Mouse (Mus musculus) lung, postnatal 0 days (tissue): Measurements from ENCODE around the gene Gucy2c. TPM values are rescaled to one million over a fixed set of nuclear protein-coding genes. Genes with fewer than 3 reads are reported as not detected.

Experiments
- ATAC-seq: fragments of 200-750 bp; cut with Nextera tagmentation; 2 replicates; pipeline ENCODE4 v1.8.0; 2017; ENCODE audit warnings: moderate library complexity
- DNase-seq: peaks from one replicate; pipeline ENCODE4 v3.0.0-alpha.2; 2016; ENCODE audit warnings: low spot score
- H3K27ac ChIP-seq: fragments of 300-500 bp; sonication (generic); 2 replicates; pipeline ENCODE4 v1.5.1; 2014; ENCODE audit warnings: antibody characterized with exemption, mild to moderate bottlenecking, low read length, mixed read lengths
- H3K27me3 ChIP-seq: fragments of 300-500 bp; sonication (generic); replicated peaks from 2 replicates; pipeline ENCODE4 v1.6.1; 2014; ENCODE audit warnings: low read length, mixed read lengths; ENCODE audit not compliant: insufficient read depth
- H3K36me3 ChIP-seq: fragments of 300-500 bp; sonication (generic); 2 replicates; pipeline ENCODE4 v1.6.1; 2014; ENCODE audit warnings: low read length, mixed read lengths; ENCODE audit not compliant: insufficient read depth
- H3K4me1 ChIP-seq: fragments of 300-500 bp; sonication (generic); 2 replicates; pipeline ENCODE4 v1.6.1; 2014; ENCODE audit warnings: antibody characterized with exemption, low read depth, low read length, mixed read lengths; ENCODE audit not compliant: insufficient read depth
- H3K4me2 ChIP-seq: fragments of 300-500 bp; sonication (generic); replicated peaks from 2 replicates; pipeline ENCODE4 v1.6.1; 2014; ENCODE audit warnings: low read depth, mild to moderate bottlenecking, low read length, moderate library complexity, mixed read lengths
- H3K4me3 ChIP-seq: fragments of 300-500 bp; sonication (generic); 2 replicates; pipeline ENCODE4 v1.5.1; 2014; ENCODE audit warnings: low read depth, low read length
- H3K9ac ChIP-seq: fragments of 300-500 bp; sonication (generic); replicated peaks from 2 replicates; pipeline ENCODE4 v1.6.1; 2014; ENCODE audit warnings: low read depth, mild to moderate bottlenecking
- H3K9me3 ChIP-seq: fragments of 300-500 bp; sonication (generic); 2 replicates; pipeline ENCODE4 v1.6.1; 2016; ENCODE audit warnings: low read length, mixed read lengths
- CTCF ChIP-seq: IDR thresholded peaks from 2 replicates; pipeline ENCODE4 v1.5.1; 2016; ENCODE audit warnings: antibody characterized with exemption, mild to moderate bottlenecking
- EP300 ChIP-seq: IDR thresholded peaks from 2 replicates; pipeline ENCODE4 v1.6.1; 2016; ENCODE audit warnings: antibody characterized with exemption, mild to moderate bottlenecking, control low read depth
- WGBS: fragments of 180-500 bp; shearing (Covaris S2); extraction: QIAGEN DNeasy Blood & Tissue Kit; methylation state at CpG from one replicate; pipeline ENCODE4 v1.1.7; 2014; 5-methylcytosine and 5-hydroxymethylcytosine counted together
- polyA plus RNA-seq: library from polyadenylated mRNA; unstranded; fragments of >200 nt; fragmentation: Nextera tagmentation; extraction: Ambion mirVana; gene quantifications from 2 replicates; pipeline ENCODE4 v1.2.1, GENCODE M21; 2015

Gene Gucy2c
- polyA plus RNA-seq, 1 experiment from 2014 or later, result 0.11 TPM

DNA sequence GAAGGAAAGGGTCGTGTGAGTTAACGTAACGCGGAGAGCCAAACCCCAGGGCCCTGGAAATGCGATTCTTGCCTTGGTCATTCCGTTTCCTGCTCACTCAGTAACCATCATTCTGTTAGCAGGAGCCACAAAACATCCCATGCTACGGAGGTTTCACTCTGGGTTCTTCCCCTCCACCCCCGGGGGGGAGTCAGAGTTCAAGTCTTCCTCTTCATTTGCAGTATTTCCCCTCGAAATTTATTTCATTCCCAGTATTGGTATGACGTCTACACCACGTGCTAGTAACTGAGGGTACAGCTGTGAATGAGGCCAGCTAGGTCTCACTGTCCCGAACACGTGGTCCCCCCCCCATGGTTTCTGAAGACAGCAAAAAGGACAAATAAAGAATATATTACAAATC is 28.1 kb upstream of the Gucy2c start:
- WGBS, result 54% methylated on average over 13 of the region's 13 CpGs
- Histone ChIP-seq H3K4me1 (no peaks in the 10 kb centered on the region; the same call in 1 of the 2 replicates), H3K9ac (peak overlapping the region; percentile 70; the same call in 1 of the 2 replicates), H3K9me3 (no peaks in the 10 kb centered on the region), H3K27ac (peak overlapping the region; percentile 91), H3K36me3 (peaks cover 16% of the 10 kb centered on the region; the same call in 1 of the 2 replicates), H3K4me2 (peak overlapping the region; percentile 90), H3K27me3 (no peaks in the 10 kb centered on the region), H3K4me3 (peak overlapping the region; percentile 77)
- ATAC-seq, result no peak
- peak; percentile 35 for DNase-seq
- TF ChIP-seq EP300 (no peak), CTCF (no peak)

DNA sequence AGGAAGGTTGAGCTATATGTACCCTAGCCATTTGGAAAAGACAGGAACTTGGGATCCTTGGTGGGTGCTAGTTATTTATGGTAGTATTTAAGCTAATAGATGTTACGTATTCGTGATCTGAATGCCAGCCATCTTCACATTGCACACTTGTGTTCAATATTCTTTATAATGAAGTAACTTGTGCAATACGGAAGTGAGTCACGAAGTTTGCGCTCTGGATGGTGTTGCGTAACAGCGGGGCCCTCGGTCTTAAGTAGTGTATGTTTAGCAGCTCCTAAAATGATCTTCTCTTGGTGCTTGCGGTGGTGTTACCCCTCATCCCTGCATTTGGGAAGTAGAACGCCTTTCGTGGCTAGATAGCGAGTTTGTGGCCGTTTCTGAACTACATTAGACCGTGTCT is 27.5 kb upstream of the Gucy2c start:
- peak overlapping the region; percentile 90 for H3K4me2 ChIP-seq
- WGBS, result 11% methylated on average over 14 of the region's 14 CpGs
- H3K36me3 ChIP-seq, result peaks cover 10% of the 10 kb centered on the region; the same call in 1 of the 2 replicates
- no peaks in the 10 kb centered on the region; the same call in 1 of the 2 replicates for H3K4me1 ChIP-seq
- H3K9ac ChIP-seq, result peak overlapping the region; percentile 70
- peak; percentile 96 for DNase-seq
- no peaks in the 10 kb centered on the region for H3K27me3 ChIP-seq
- peak; percentile 78 for TF ChIP-seq EP300
- TF ChIP-seq CTCF, result no peak
- H3K9me3 ChIP-seq, result no peaks in the 10 kb centered on the region
- H3K4me3 ChIP-seq, result peak overlapping the region; percentile 77
- peak overlapping the region; percentile 91 for H3K27ac ChIP-seq
- ATAC-seq, result peak; percentile 17

DNA sequence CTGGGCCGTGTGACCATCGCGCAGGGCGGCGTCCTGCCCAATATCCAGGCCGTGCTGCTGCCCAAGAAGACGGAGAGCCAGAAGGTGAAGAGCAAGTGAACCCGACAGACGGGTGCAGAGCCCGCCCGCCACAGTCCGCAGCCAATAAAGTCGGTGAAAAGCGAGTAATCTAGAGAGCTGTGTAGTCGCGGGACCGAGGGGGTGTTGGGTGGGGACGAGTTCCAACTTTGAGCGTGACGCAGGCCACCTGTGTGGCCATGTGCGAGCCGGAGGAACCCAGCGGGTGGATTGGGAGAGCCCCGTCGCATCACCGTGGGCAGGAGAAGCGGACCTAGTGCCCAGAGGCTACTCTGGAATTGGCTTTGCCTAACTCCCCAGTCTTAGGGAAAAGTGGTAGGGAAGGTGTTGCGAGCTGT is 27.1 kb upstream of the Gucy2c start:
- Histone ChIP-seq H3K4me1 (no peaks in the 10 kb centered on the region; the same call in 1 of the 2 replicates), H3K4me2 (peak overlapping the region; percentile 90), H3K27me3 (no peaks in the 10 kb centered on the region), H3K36me3 (0 out of 2 replicates have a peak, but pooled peaks cover 7% of the 10 kb centered on the region), H3K9me3 (no peaks in the 10 kb centered on the region), H3K4me3 (peak overlapping the region; percentile 77), H3K9ac (peak overlapping the region; percentile 70), H3K27ac (peak overlapping the region; percentile 91)
- peak; percentile 6 for ATAC-seq
- TF ChIP-seq EP300, result no peak
- TF ChIP-seq CTCF, result no peak
- 2% methylated on average over 28 of the region's 28 CpGs for WGBS
- DNase-seq, result peak; percentile 51

DNA sequence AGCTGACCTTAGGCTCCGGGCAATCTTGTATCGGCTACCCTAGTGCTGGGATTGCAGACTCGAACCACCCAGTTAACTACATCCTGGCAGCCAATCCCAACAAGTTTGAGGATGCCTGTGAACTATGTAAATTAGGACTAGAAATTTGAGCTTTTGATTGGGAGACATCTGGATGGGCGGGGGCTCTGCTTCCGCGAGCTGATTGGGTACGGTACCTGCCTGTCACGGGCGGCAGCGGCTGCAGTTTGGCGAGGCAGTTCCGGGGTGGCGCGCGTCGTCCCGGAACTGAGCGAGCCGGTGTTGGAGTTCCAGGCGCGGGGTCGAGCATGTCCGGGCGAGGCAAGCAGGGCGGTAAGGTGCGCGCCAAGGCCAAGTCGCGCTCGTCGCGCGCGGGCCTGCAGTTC is 26.5 kb upstream of the Gucy2c start, which contains the start of gene H2afj:
H2afj (plus strand) TSS at position 231 of the 404 bp plus-strand sequence.
- Histone ChIP-seq H3K4me1 (peaks cover 3% of the 10 kb centered on the region; the same call in 1 of the 2 replicates), H3K4me2 (peak within 1 kb of the TSS; percentile 90), H3K36me3 (0 out of 2 replicates have a peak, but pooled peaks cover 6% of the 10 kb centered on the region), H3K9ac (peak within 1 kb of the TSS; percentile 70), H3K9me3 (no peaks in the 10 kb centered on the region), H3K27me3 (no peaks in the 10 kb centered on the region), H3K27ac (peak within 1 kb of the TSS; percentile 95), H3K4me3 (peak within 1 kb of the TSS; percentile 77)
- TF ChIP-seq EP300, result peak; percentile 42; the same call in 1 of the 2 replicates
- no peak for TF ChIP-seq CTCF
- ATAC-seq (peak; percentile 81), DNase-seq (peak; percentile 97)
- WGBS, result 0% methylated on average over 34 of the region's 34 CpGs

GRCm38 (mm10) chr6:136807395-136808013 is 25.9 kb upstream of the Gucy2c start:
- Histone ChIP-seq H3K9ac (no peak overlapping the region; the same call in 1 of the 2 replicates), H3K4me3 (peak overlapping the region; percentile 77; the same call in 1 of the 2 replicates), H3K9me3 (no peaks in the 10 kb centered on the region), H3K27me3 (no peaks in the 10 kb centered on the region), H3K4me2 (peak overlapping the region; percentile 90), H3K36me3 (0 out of 2 replicates have a peak, but pooled peaks cover 4% of the 10 kb centered on the region), H3K4me1 (peaks cover 3% of the 10 kb centered on the region; the same call in 1 of the 2 replicates), H3K27ac (peak overlapping the region; percentile 95)
- TF ChIP-seq EP300, result no peak
- DNase-seq (peak; percentile 56), ATAC-seq (peak; percentile 10)
- WGBS, result 34% methylated on average over 18 of the region's 18 CpGs

DNA sequence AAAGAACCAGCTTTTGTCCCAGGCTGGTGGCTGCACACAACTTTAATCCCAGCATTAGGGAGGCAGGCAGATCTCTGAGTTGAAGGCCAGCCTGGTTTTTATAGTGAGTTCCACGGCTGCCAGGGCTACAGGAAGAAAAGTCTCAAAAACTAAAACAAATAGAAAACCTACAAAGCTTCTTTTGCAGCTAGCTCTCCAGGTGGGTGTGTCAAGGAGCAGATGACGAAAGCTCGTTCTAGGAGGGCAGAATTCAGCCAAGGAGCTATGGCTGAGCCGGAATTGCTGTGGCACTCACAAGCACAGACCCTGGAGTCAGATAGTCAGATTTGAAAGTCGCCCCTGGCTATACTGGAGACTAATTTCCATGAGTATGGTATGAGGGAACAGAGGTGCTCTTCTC is 25.3 kb upstream of the Gucy2c start:
- 54% methylated on average over 5 of the region's 5 CpGs for WGBS
- H3K4me2 ChIP-seq, result peak overlapping the region; percentile 90
- no peaks in the 10 kb centered on the region for H3K27me3 ChIP-seq

More for the DNA sequence above, 25.3 kb upstream of the Gucy2c start:
- Histone ChIP-seq H3K9ac (no peak overlapping the region), H3K36me3 (no peaks in the 10 kb centered on the region), H3K4me1 (peaks cover 3% of the 10 kb centered on the region; the same call in 1 of the 2 replicates), H3K27ac (peak overlapping the region; percentile 95), H3K9me3 (no peaks in the 10 kb centered on the region), H3K4me3 (no peak overlapping the region)
- DNase-seq (peak; percentile 88), ATAC-seq (peak; percentile 18)
- TF ChIP-seq EP300 (peak; percentile 12; the same call in 1 of the 2 replicates), CTCF (no peak)
